Mouse (Mus musculus) erythroblast, adult 5-6 weeks (primary cell): ENCODE data around the gene Zfpm1. TPM values are rescaled to one million over a fixed set of nuclear protein-coding genes. Genes with fewer than 3 reads are reported as not detected.

Experiments used
- ATAC-seq: replicated peaks from 2 replicates; pipeline ENCODE4 v1.8.0; 2016; ENCODE audit warnings: moderate number of reproducible peaks, mild to moderate bottlenecking, moderate TSS enrichment, inconsistent platforms; ENCODE audit not compliant: poor library complexity, low FRiP score, severe bottlenecking
- total RNA-seq, 2 experiments: library from RNA; stranded (forward) in 1 of 2; stranded (reverse) in 1 of 2; fragments of 150-400 nt in 1 of 2; fragments of 200-764, 138-1000 nt in 1 of 2; gene quantifications; 2 replicates each; pipeline versions ENCODE4 v1.2.3 to v1.2.4; 2015 to 2017; ENCODE audit warnings: low replicate concordance in 2 of 2

The Zfpm1 gene
- total RNA-seq, 2 experiments from 2014 or later, result 54.2 to 196 TPM

DNA sequence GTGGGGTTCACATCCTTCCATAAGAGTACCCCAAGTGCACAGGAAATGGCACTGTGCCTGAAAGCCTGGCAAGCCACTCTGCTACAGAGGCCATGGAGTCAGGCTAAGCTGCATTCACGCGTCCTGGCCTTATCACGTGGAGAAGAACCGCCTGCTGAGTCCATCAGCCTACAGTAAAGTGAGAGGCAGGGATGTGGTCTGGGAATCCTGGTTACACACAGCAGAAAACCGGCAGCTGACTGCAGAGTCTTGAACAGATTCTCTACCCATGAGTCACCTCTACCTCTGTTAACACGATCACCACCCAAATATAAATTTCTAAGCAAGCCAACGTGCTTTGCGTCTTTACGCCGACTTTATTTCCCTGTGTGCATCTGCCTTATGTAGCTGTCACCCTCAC, 86.6 kb downstream of the Zfpm1 start:
- ATAC-seq, result no peak

GRCm38 (mm10) chr8:122369665-122370064, 87.7 kb downstream of the Zfpm1 start:
- ATAC-seq, result peak; percentile 76

GRCm38 (mm10) chr8:122371706-122372105, 89.8 kb downstream of the Zfpm1 start:
- ATAC-seq, result no peak

DNA sequence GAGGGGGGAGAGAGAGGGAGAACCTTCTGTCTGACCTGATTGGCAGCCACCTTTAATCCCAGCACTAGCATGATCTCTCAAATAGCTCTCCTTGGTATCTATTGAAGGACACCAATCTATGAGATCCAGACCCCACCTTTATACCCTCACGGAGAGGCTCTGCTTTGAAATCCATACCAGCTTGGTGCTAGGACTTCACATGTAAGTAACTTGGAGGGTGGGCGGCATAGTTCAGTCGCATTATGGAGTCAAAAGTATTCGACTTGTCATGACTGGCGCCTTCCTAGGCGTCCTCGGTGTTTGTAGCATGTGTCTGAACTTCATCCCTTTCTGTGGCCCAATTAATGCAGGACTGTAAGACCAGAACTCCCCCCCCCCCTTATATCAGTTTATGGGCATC, 93.4 kb downstream of the Zfpm1 start:
- ATAC-seq, result no peak

- no peak; the same call in 1 of the 2 replicates for ATAC-seq
Measured at GRCm38 (mm10) chr8:122375751-122376364, 93.9 kb downstream of the Zfpm1 start.

- ATAC-seq, result peak; percentile 94
Measured at GRCm38 (mm10) chr8:122376365-122377231, 94.7 kb downstream of the Zfpm1 start, which contains the start of gene Zc3h18. Gene Zc3h18 (plus strand): TSS chr8:122376609.

DNA sequence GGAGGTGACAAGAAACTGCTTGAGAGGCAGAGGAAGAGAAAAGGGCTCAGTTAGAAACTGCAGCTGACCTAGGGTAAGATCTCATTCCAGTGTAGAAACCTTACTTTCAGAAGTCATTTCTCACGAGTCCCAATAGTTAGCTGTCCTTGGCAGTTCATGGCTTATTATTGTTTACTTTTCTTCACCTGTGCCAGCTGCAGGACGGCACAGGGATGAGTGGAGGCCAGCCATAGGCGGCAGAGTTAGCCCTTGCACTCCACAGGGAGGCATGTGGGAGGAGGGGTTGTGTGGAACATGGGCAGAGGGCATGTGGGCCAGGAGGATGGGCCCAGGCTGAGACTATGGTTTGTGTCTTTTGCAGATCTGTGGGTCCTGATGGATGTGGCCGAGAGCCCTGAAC, 101.1 kb downstream of the Zfpm1 start:
- no peak for ATAC-seq

Other genes with a start within 250 kb of the Zfpm1 start
- not detected in 2 replicates for gene Trhr2, start 78.6 kb downstream of the Zfpm1 start, total RNA-seq (2015; ENCODE audit: low replicate concordance)
- gene Trhr2, start 78.6 kb downstream of the Zfpm1 start, total RNA-seq (2017; ENCODE audit: low replicate concordance), result not detected in 2 replicates
- 10.8 and 14.2 TPM in 2 replicates for gene Zc3h18, start 94.5 kb downstream of the Zfpm1 start, total RNA-seq (2015; ENCODE audit: low replicate concordance)
- gene Zc3h18, start 94.5 kb downstream of the Zfpm1 start, total RNA-seq (2017; ENCODE audit: low replicate concordance), result 22.2 and 31.5 TPM in 2 replicates
- gene Il17c, start 139.9 kb downstream of the Zfpm1 start, total RNA-seq (2015; ENCODE audit: low replicate concordance), result not detected in 2 replicates
- gene Il17c, start 139.9 kb downstream of the Zfpm1 start, total RNA-seq (2017; ENCODE audit: low replicate concordance), result not detected in 2 replicates
- 105 and 126 TPM in 2 replicates for gene Cyba, start 150.8 kb downstream of the Zfpm1 start, total RNA-seq (2015; ENCODE audit: low replicate concordance)
- gene Cyba, start 150.8 kb downstream of the Zfpm1 start, total RNA-seq (2017; ENCODE audit: low replicate concordance), result 42.8 and 52.6 TPM in 2 replicates
- gene Mvd, start 161.3 kb downstream of the Zfpm1 start, total RNA-seq (2015; ENCODE audit: low replicate concordance), result 0.84 TPM in 1 of 2 replicates, not detected in the other
- gene Mvd, start 161.3 kb downstream of the Zfpm1 start, total RNA-seq (2017; ENCODE audit: low replicate concordance), result 0.84 and 1.3 TPM in 2 replicates
- gene Snai3, start 178.6 kb downstream of the Zfpm1 start, total RNA-seq (2015; ENCODE audit: low replicate concordance), result 1.0 TPM in 1 of 2 replicates, not detected in the other
- not detected in 2 replicates for gene Snai3, start 178.6 kb downstream of the Zfpm1 start, total RNA-seq (2017; ENCODE audit: low replicate concordance)
- gene Rnf166, start 193.9 kb downstream of the Zfpm1 start, total RNA-seq (2015; ENCODE audit: low replicate concordance), result 9.0 and 12.9 TPM in 2 replicates
- 7.9 and 8.1 TPM in 2 replicates for gene Rnf166, start 193.9 kb downstream of the Zfpm1 start, total RNA-seq (2017; ENCODE audit: low replicate concordance)
- 3.8 and 29.4 TPM in 2 replicates for gene Ctu2, start 194.0 kb downstream of the Zfpm1 start, total RNA-seq (2015; ENCODE audit: low replicate concordance)
- gene Ctu2, start 194.0 kb downstream of the Zfpm1 start, total RNA-seq (2017; ENCODE audit: low replicate concordance), result 7.5 and 7.8 TPM in 2 replicates